Mouse (Mus musculus): ENCODE data around the gene Ddc. TPM values are rescaled to one million over a fixed set of nuclear protein-coding genes. Genes with fewer than 3 reads are reported as not detected.

The Ddc gene
- polyA plus RNA-seq, 1 experiment, result 1.6 TPM

DNA sequence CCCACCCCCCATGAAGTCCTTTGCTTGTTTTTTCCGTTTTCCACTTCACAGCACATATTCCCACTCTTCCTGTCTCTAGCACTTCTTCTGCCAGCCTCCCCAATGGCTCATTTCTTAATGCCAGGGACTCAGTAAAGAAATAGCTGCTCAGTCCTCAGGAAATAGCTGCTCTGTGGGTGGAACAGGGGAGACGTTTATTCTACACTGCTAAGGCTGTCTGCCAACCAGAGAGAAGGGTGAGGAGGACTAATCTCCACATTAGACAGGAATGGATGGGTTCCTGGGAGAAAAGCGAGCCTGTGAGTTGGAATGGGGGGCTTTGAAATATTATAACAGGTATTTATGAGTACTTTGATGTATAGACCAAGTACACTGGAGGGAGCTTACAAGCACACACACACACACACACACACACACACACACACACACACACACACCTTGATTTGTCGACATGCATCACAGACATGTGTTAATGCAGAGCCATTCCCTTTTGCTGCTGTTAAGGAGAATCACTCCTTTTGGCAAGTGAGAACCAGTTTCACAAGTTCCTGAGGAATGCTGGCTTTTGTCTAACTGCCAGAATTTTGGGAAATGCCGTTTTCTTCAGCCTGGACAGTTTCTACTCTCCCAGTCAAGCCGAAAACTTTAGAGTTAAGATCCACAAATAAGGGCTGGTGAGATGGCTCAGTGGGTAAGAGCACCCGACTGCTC, 9.9 kb upstream of the Ddc start:
- no peak overlapping the region for H3K4me3 ChIP-seq (ENCODE audit: insufficient read depth, low read length)
- no peak for TF ChIP-seq CTCF (IDR thresholded peaks at IDR 0.05; ENCODE audit: borderline replicate concordance, insufficient read depth, low read length)
- TF ChIP-seq POLR2A (IDR thresholded peaks at IDR 0.05; ENCODE audit: low read depth, low read length), result no peak
- no peaks in the 10 kb centered on the region for H3K4me1 ChIP-seq (ENCODE audit: control insufficient read depth, insufficient read depth, low read length)
- H3K27ac ChIP-seq (ENCODE audit: insufficient read depth, low read length), result peak overlapping the region; percentile 50; the same call in 1 of the 2 replicates

GRCm38 (mm10) chr11:11905518-11905917, 7.6 kb upstream of the Ddc start:
- Histone ChIP-seq H3K4me3 (ENCODE audit: insufficient read depth, low read length) (no peak overlapping the region), H3K27ac (ENCODE audit: insufficient read depth, low read length) (no peak overlapping the region), H3K4me1 (ENCODE audit: control insufficient read depth, insufficient read depth, low read length) (no peaks in the 10 kb centered on the region)
- no peak for TF ChIP-seq CTCF (IDR thresholded peaks at IDR 0.05; ENCODE audit: borderline replicate concordance, insufficient read depth, low read length)
- TF ChIP-seq POLR2A (IDR thresholded peaks at IDR 0.05; ENCODE audit: low read depth, low read length), result no peak

GRCm38 (mm10) chr11:11904995-11905394, 7.1 kb upstream of the Ddc start:
- H3K27ac ChIP-seq (ENCODE audit: insufficient read depth, low read length), result no peak overlapping the region
- no peak overlapping the region for H3K4me3 ChIP-seq (ENCODE audit: insufficient read depth, low read length)
- no peaks in the 10 kb centered on the region for H3K4me1 ChIP-seq (ENCODE audit: control insufficient read depth, insufficient read depth, low read length)
- TF ChIP-seq POLR2A (IDR thresholded peaks at IDR 0.05; ENCODE audit: low read depth, low read length) (no peak), CTCF (IDR thresholded peaks at IDR 0.05; ENCODE audit: borderline replicate concordance, insufficient read depth, low read length) (no peak)

DNA sequence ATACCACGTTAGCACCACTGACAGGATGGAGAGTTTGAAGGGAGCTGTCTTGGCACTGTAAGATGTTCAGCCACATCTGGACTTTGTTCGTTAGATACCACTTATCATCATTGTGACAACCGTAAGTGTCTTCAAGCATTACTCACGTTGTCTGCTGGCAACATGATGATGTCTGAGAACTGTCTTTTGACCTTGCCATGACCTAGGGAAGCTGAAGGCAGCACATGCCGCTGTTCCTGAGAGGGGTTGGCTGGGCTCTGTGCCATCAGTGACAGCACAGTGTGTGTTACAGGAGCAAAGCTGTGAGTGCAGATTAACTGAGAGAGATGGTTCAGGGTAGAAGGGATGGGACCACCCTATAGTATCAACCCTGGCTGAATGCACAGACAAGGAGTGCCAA, 3.6 kb upstream of the Ddc start:
- no peaks in the 10 kb centered on the region for H3K4me1 ChIP-seq (ENCODE audit: control insufficient read depth, insufficient read depth, low read length)
- TF ChIP-seq CTCF (IDR thresholded peaks at IDR 0.05; ENCODE audit: borderline replicate concordance, insufficient read depth, low read length), result no peak
- no peak for TF ChIP-seq POLR2A (IDR thresholded peaks at IDR 0.05; ENCODE audit: low read depth, low read length)
- no peak overlapping the region for H3K4me3 ChIP-seq (ENCODE audit: insufficient read depth, low read length)
- H3K27ac ChIP-seq (ENCODE audit: insufficient read depth, low read length), result no peak overlapping the region

GRCm38 (mm10) chr11:11898496-11898895, 552 bp upstream of the Ddc start:
- Histone ChIP-seq H3K4me3 (ENCODE audit: insufficient read depth, low read length) (no peak overlapping the region), H3K27ac (ENCODE audit: insufficient read depth, low read length) (no peak overlapping the region), H3K4me1 (ENCODE audit: control insufficient read depth, insufficient read depth, low read length) (no peaks in the 10 kb centered on the region)
- TF ChIP-seq POLR2A (IDR thresholded peaks at IDR 0.05; ENCODE audit: low read depth, low read length) (no peak), CTCF (IDR thresholded peaks at IDR 0.05; ENCODE audit: borderline replicate concordance, insufficient read depth, low read length) (no peak)

- Histone ChIP-seq H3K27ac (ENCODE audit: insufficient read depth, low read length) (no peak overlapping the region), H3K4me1 (ENCODE audit: control insufficient read depth, insufficient read depth, low read length) (no peaks in the 10 kb centered on the region), H3K4me3 (ENCODE audit: insufficient read depth, low read length) (no peak overlapping the region)
- no peak for TF ChIP-seq CTCF (IDR thresholded peaks at IDR 0.05; ENCODE audit: borderline replicate concordance, insufficient read depth, low read length)
- TF ChIP-seq POLR2A (IDR thresholded peaks at IDR 0.05; ENCODE audit: low read depth, low read length), result no peak
Measured at GRCm38 (mm10) chr11:11895479-11895878, 2.5 kb downstream of the Ddc start.

DNA sequence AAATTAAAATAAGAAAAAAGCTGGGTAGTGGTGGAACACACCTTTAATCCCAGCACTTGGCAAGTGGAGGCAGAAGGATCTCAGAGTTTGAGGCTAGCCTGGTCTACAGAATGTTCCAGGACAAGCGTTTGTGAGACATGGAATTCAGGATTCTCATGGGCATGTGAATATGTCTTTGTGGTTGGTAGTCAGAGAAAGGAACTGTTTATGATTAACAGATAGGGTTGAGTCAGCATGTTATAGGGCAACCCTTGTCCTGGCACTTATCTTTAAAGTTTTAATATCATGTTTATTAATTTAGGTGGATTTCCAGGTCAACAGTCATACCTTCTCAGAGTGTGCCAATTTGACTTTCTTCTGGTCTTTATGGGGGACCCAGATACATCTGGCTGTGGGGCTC, 4.2 kb downstream of the Ddc start:
- H3K27ac ChIP-seq (ENCODE audit: insufficient read depth, low read length), result no peak overlapping the region
- TF ChIP-seq CTCF (IDR thresholded peaks at IDR 0.05; ENCODE audit: borderline replicate concordance, insufficient read depth, low read length), result no peak
- TF ChIP-seq POLR2A (IDR thresholded peaks at IDR 0.05; ENCODE audit: low read depth, low read length), result no peak
- no peaks in the 10 kb centered on the region for H3K4me1 ChIP-seq (ENCODE audit: control insufficient read depth, insufficient read depth, low read length)
- no peak overlapping the region for H3K4me3 ChIP-seq (ENCODE audit: insufficient read depth, low read length)

- H3K27ac ChIP-seq (ENCODE audit: insufficient read depth, low read length), result no peak overlapping the region
- no peak overlapping the region for H3K4me3 ChIP-seq (ENCODE audit: insufficient read depth, low read length)
- TF ChIP-seq CTCF (IDR thresholded peaks at IDR 0.05; ENCODE audit: borderline replicate concordance, insufficient read depth, low read length) (no peak), POLR2A (IDR thresholded peaks at IDR 0.05; ENCODE audit: low read depth, low read length) (no peak)
- no peaks in the 10 kb centered on the region for H3K4me1 ChIP-seq (ENCODE audit: control insufficient read depth, insufficient read depth, low read length)
Measured at GRCm38 (mm10) chr11:11892993-11893602, 4.8 kb downstream of the Ddc start.

GRCm38 (mm10) chr11:11891832-11892231, 6.1 kb downstream of the Ddc start:
- Histone ChIP-seq H3K4me1 (ENCODE audit: control insufficient read depth, insufficient read depth, low read length) (no peaks in the 10 kb centered on the region), H3K4me3 (ENCODE audit: insufficient read depth, low read length) (no peak overlapping the region), H3K27ac (ENCODE audit: insufficient read depth, low read length) (no peak overlapping the region)
- TF ChIP-seq POLR2A (IDR thresholded peaks at IDR 0.05; ENCODE audit: low read depth, low read length), result no peak
- TF ChIP-seq CTCF (IDR thresholded peaks at IDR 0.05; ENCODE audit: borderline replicate concordance, insufficient read depth, low read length), result no peak

GRCm38 (mm10) chr11:11890139-11890741, 7.7 kb downstream of the Ddc start:
- TF ChIP-seq CTCF (IDR thresholded peaks at IDR 0.05; ENCODE audit: borderline replicate concordance, insufficient read depth, low read length) (no peak), POLR2A (IDR thresholded peaks at IDR 0.05; ENCODE audit: low read depth, low read length) (no peak)
- Histone ChIP-seq H3K4me1 (ENCODE audit: control insufficient read depth, insufficient read depth, low read length) (no peaks in the 10 kb centered on the region), H3K27ac (ENCODE audit: insufficient read depth, low read length) (no peak overlapping the region), H3K4me3 (ENCODE audit: insufficient read depth, low read length) (no peak overlapping the region)

All from embryonic fibroblast, embryonic 13.5 days (primary cell).